Mouse (Mus musculus) small intestine, adult 2 months (tissue): ENCODE data around the gene Tmem91. TPM values are rescaled to one million over a fixed set of nuclear protein-coding genes. Genes with fewer than 3 reads are reported as not detected.

Experiments
- H3K27ac ChIP-seq: fragments of 200-500 bp; 2 replicates; pipeline ENCODE4 v1.5.1; 2012; ENCODE audit warnings: low read depth, low read length, control low read depth, inconsistent platforms; ENCODE audit not compliant: insufficient read depth
- H3K27me3 ChIP-seq: fragments of 200-500 bp; 2 replicates; pipeline ENCODE4 v1.6.1; 2012; ENCODE audit warnings: mild to moderate bottlenecking, moderate library complexity, low read length, inconsistent platforms; ENCODE audit not compliant: control insufficient read depth, insufficient read depth
- H3K36me3 ChIP-seq: fragments of 200-500 bp; 2 replicates; pipeline ENCODE4 v1.6.1; 2012; ENCODE audit warnings: mild to moderate bottlenecking, low read length, control low read depth, inconsistent platforms; ENCODE audit not compliant: control insufficient read depth, insufficient read depth
- H3K4me1 ChIP-seq: fragments of 200-500 bp; 2 replicates; pipeline ENCODE4 v1.6.1; 2012; ENCODE audit warnings: low read length, inconsistent platforms, mixed read lengths; ENCODE audit not compliant: control insufficient read depth, insufficient read depth, insufficient read length
- H3K4me3 ChIP-seq: fragments of 200-500 bp; 2 replicates; pipeline ENCODE4 v1.5.1; 2012; ENCODE audit warnings: low read depth, mild to moderate bottlenecking, control low read depth, inconsistent platforms, low read length, moderate library complexity
- CTCF ChIP-seq: fragments of 200-500 bp; IDR thresholded peaks from 2 replicates; pipeline ENCODE4 v1.5.1; 2012; ENCODE audit warnings: low read depth, mild to moderate bottlenecking, control low read depth, inconsistent platforms, low read length, moderate library complexity, mixed read lengths; ENCODE audit not compliant: insufficient replicate concordance, insufficient read length; ENCODE audit errors: extremely low read depth
- POLR2A ChIP-seq: fragments of 200-500 bp; IDR thresholded peaks from 2 replicates; pipeline ENCODE4 v1.6.1; 2012; ENCODE audit warnings: low read depth, mild to moderate bottlenecking, control low read depth, inconsistent platforms, low read length, moderate library complexity
- WGBS: fragments of 180-500 bp; shearing (Covaris S2); methylation state at CpG from one replicate; pipeline ENCODE4 v1.1.7; 2018; 5-methylcytosine and 5-hydroxymethylcytosine counted together
- polyA plus RNA-seq: library from polyadenylated mRNA; depleted of rRNA; stranded (reverse); fragments of >200 nt; gene quantifications from 2 replicates; pipeline ENCODE4 v1.2.3, GENCODE M21; 2012; rRNA removed

Tmem91 gene
- polyA plus RNA-seq, 1 experiment = 0.23 TPM

DNA sequence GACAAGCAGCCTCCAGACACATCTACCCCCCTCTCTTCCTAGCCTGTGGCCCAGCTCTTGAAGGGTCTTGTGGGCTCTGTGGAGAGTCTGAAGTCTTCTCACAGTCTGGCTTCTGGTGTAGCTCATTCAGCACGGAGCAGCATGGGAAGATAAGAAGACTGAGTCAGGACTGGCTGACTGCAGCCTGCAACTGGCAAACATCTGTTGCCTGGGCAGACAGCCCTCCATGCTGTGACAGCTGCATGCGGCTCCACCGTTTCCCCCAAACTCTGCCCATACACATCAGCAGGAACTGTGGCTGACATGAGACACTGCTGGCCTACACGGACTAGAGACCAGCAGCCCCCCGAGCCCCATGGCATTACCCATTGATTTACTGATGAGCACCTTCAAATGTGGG lies 50.1 kb downstream of the Tmem91 start:
- H3K36me3 ChIP-seq = peaks cover 42% of the 10 kb centered on the region
- H3K4me3 ChIP-seq = no peak overlapping the region
- no peak overlapping the region for H3K27ac ChIP-seq
- WGBS = 81% methylated on average over 5 of the region's 5 CpGs
- TF ChIP-seq POLR2A (no peak), CTCF (no peak)
- H3K4me1 ChIP-seq = peaks cover 15% of the 10 kb centered on the region
- no peaks in the 10 kb centered on the region for H3K27me3 ChIP-seq

DNA sequence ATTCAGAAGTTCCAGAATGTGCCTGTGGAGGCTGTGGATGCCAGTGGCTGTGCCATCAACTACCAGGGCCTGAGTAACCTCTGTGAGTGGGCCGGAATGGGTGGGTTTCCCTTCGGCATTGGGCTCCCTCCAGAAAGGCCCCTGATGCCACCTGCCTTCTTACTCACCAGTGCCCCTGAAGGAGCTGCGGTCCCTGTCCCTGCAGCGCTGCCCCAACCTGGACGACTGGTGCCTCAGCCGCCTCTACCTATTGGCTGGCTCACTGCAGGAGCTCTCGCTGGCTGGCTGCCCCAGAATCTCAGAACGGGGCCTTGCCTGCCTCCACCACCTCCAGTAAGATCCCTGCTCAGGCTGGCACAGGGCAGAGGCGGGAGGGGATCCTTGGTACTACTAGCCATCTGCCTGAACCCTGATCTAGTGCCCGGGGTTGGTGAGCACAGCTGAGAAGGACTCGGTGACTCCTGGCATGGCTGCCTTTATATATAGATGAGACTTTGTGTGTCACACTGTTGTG lies 51.1 kb downstream of the Tmem91 start:
- peaks cover 40% of the 10 kb centered on the region for H3K36me3 ChIP-seq
- no peak overlapping the region for H3K27ac ChIP-seq
- peaks cover 15% of the 10 kb centered on the region for H3K4me1 ChIP-seq
- H3K4me3 ChIP-seq = no peak overlapping the region
- no peak for TF ChIP-seq CTCF
- H3K27me3 ChIP-seq = no peaks in the 10 kb centered on the region
- 96% methylated on average over 11 of the region's 11 CpGs for WGBS

DNA sequence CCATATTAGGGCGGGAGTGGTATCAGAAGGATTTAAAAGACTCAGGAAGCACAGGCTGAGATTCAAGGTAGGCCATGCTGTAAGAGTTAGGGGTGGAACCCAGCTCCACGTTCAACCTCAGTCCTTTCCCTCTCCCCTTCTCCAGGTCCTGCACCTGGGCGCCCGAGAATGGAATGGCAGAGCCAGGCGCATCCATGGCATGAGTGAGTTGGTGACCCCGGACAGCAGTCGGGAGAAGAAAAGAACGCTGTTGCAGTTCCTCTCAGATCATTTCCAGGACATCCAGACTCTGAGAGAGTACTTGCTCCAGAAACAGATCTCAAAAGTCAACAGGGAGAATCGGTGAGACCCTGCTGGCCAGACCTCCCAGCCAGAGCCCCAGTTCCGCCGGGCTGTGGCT lies 54.2 kb downstream of the Tmem91 start:
- Histone ChIP-seq H3K27me3 (no peaks in the 10 kb centered on the region), H3K27ac (no peak overlapping the region), H3K4me1 (peaks cover 23% of the 10 kb centered on the region), H3K4me3 (no peak overlapping the region), H3K36me3 (peaks cover 40% of the 10 kb centered on the region)
- TF ChIP-seq POLR2A (no peak), CTCF (no peak)
- WGBS = 90% methylated on average over 11 of the region's 11 CpGs

DNA sequence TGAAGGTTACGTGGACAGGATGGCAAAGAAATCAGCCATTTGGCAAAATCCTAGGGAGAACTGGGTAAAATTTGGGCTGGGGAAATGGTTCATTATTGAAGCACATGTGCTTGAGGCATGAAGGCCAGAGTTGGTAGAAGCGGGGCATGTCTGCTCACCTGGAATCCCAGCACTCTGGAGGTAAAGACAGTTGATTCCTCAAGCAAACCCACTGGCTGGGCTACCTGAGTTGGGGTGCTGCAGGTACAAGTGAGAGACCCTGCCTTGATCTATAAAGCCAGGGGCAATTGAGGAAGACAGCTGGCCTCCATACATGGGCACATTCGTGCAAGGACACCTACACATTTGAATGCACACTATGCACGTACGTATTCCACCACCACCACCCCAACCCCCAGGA lies 54.9 kb downstream of the Tmem91 start:
- H3K4me3 ChIP-seq = no peak overlapping the region

DNA sequence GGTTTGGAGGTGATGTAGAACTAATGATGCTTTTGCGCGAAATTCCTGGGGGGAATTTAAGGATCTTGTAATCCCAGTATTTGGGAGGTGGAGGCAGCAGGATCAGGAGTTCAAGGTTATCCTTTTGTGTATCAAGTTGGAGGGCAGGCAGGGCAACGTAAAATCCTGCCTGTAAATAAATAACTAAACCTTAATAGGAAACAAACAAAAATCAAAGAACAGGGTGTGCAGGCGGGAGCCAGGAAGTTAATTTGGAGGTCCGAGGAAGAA lies 55.3 kb downstream of the Tmem91 start:
- WGBS = 11% methylated on average over 5 of the region's 5 CpGs
- Histone ChIP-seq H3K27ac (peak overlapping the region; percentile 56; the same call in 1 of the 2 replicates), H3K4me1 (peaks cover 23% of the 10 kb centered on the region), H3K36me3 (peaks cover 30% of the 10 kb centered on the region), H3K27me3 (no peaks in the 10 kb centered on the region), H3K4me3 (peak overlapping the region; percentile 83)
- TF ChIP-seq POLR2A (no peak), CTCF (no peak)

More for the DNA sequence above, 54.9 kb downstream of the Tmem91 start:
- Histone ChIP-seq H3K27ac (no peak overlapping the region), H3K36me3 (peaks cover 35% of the 10 kb centered on the region), H3K4me1 (peaks cover 23% of the 10 kb centered on the region), H3K27me3 (no peaks in the 10 kb centered on the region)
- WGBS = 94% methylated on average over 5 of the region's 5 CpGs
- TF ChIP-seq CTCF (no peak), POLR2A (no peak)

Other genes starting within 250 kb of the Tmem91 start
- gene Ceacam1, start 197.6 kb downstream of the Tmem91 start, polyA plus RNA-seq = 133 and 320 TPM in 2 replicates
- gene Ceacam2, start 135.3 kb downstream of the Tmem91 start, polyA plus RNA-seq = 0.60 and 0.93 TPM in 2 replicates
- gene Erich4, start 59.3 kb downstream of the Tmem91 start, polyA plus RNA-seq = 12.6 and 36.8 TPM in 2 replicates
- 47.3 and 74.8 TPM in 2 replicates for gene Dmac2, start 55.8 kb downstream of the Tmem91 start, polyA plus RNA-seq
- gene B3gnt8, start 48.5 kb downstream of the Tmem91 start, polyA plus RNA-seq = 4.7 and 8.2 TPM in 2 replicates
- 75.8 and 98.5 TPM in 2 replicates for gene Bckdha, start 16.2 kb downstream of the Tmem91 start, polyA plus RNA-seq
- 31.7 and 64.7 TPM in 2 replicates for gene Exosc5, start 16.0 kb downstream of the Tmem91 start, polyA plus RNA-seq
- gene B9d2, start 5.6 kb upstream of the Tmem91 start, polyA plus RNA-seq = 21.8 and 33.2 TPM in 2 replicates
- gene Tgfb1, start 11.8 kb upstream of the Tmem91 start, polyA plus RNA-seq = 20.8 and 24.4 TPM in 2 replicates
- 43.6 and 72.4 TPM in 2 replicates for gene Ccdc97, start 43.9 kb upstream of the Tmem91 start, polyA plus RNA-seq
- gene Hnrnpul1, start 79.6 kb upstream of the Tmem91 start, polyA plus RNA-seq = 28.9 and 60.2 TPM in 2 replicates
- 13.2 and 14.4 TPM in 2 replicates for gene Axl, start 113.5 kb upstream of the Tmem91 start, polyA plus RNA-seq
- gene Cyp2s1, start 141.7 kb upstream of the Tmem91 start, polyA plus RNA-seq = 65.6 and 74.2 TPM in 2 replicates
- 40.2 and 48.9 TPM in 2 replicates for gene Cyp2b10, start 222.5 kb upstream of the Tmem91 start, polyA plus RNA-seq